Mouse (Mus musculus) stomach, postnatal 0 days (tissue): ENCODE measurements around the gene Ccdc91. TPM values are rescaled to one million over a fixed set of nuclear protein-coding genes. Genes with fewer than 3 reads are reported as not detected.

Experiments used
- ATAC-seq: fragments of 200-750 bp; cut with Nextera tagmentation; 2 replicates; pipeline ENCODE4 v1.8.0; 2017; ENCODE audit not compliant: low FRiP score, low TSS enrichment
- DNase-seq: peaks from one replicate; pipeline ENCODE4 v3.0.0-alpha.2; 2016; ENCODE audit warnings: low spot score
- H3K27ac ChIP-seq: fragments of 300-500 bp; sonication (generic); replicated peaks from 2 replicates; pipeline ENCODE4 v1.5.1; 2014; ENCODE audit warnings: mild to moderate bottlenecking, control low read depth
- H3K27me3 ChIP-seq: fragments of 300-500 bp; sonication (generic); 2 replicates; pipeline ENCODE4 v1.6.1; 2014; ENCODE audit warnings: low read length; ENCODE audit not compliant: control insufficient read depth, insufficient read depth
- H3K36me3 ChIP-seq: fragments of 300-500 bp; sonication (generic); 2 replicates; pipeline ENCODE4 v1.6.1; 2014; ENCODE audit warnings: low read length, mixed read lengths; ENCODE audit not compliant: control insufficient read depth, insufficient read depth
- H3K4me1 ChIP-seq: fragments of 300-500 bp; sonication (generic); replicated peaks from 2 replicates; pipeline ENCODE4 v1.6.1; 2014; ENCODE audit warnings: antibody characterized with exemption; ENCODE audit not compliant: control insufficient read depth, insufficient read depth
- H3K4me2 ChIP-seq: fragments of 300-500 bp; sonication (generic); replicated peaks from 2 replicates; pipeline ENCODE4 v1.6.1; 2014; ENCODE audit warnings: low read depth, mild to moderate bottlenecking, control low read depth, moderate library complexity
- H3K4me3 ChIP-seq: fragments of 300-500 bp; sonication (generic); 2 replicates; pipeline ENCODE4 v1.5.1; 2014; ENCODE audit warnings: low read depth, low read length, control low read depth
- H3K9ac ChIP-seq: fragments of 300-500 bp; sonication (generic); 2 replicates; pipeline ENCODE4 v1.6.1; 2014; ENCODE audit warnings: mild to moderate bottlenecking, low read length, control low read depth, mixed read lengths
- H3K9me3 ChIP-seq: fragments of 300-500 bp; sonication (generic); 2 replicates; pipeline ENCODE4 v1.6.1; 2016; ENCODE audit warnings: low read length; ENCODE audit not compliant: control insufficient read depth
- CTCF ChIP-seq: IDR thresholded peaks from 2 replicates; pipeline ENCODE4 v1.5.1; 2016; ENCODE audit warnings: antibody characterized with exemption, low read depth, mild to moderate bottlenecking, moderate library complexity
- EP300 ChIP-seq: optimal IDR thresholded peaks from 2 replicates; pipeline ENCODE3; 2016; ENCODE audit warnings: antibody characterized with exemption
- WGBS: fragments of 180-500 bp; shearing (Covaris S2); extraction: QIAGEN DNeasy Blood & Tissue Kit; methylation state at CpG from one replicate; pipeline ENCODE4 v1.1.7; 2014; 5-methylcytosine and 5-hydroxymethylcytosine counted together
- polyA plus RNA-seq: library from polyadenylated mRNA; unstranded; fragments of >200 nt; fragmentation: Nextera tagmentation; extraction: Ambion mirVana; gene quantifications from 2 replicates; pipeline ENCODE4 v1.2.1, GENCODE M21; 2015

Gene Ccdc91
- polyA plus RNA-seq, 1 experiment from 2014 or later, result 16.2 TPM

DNA sequence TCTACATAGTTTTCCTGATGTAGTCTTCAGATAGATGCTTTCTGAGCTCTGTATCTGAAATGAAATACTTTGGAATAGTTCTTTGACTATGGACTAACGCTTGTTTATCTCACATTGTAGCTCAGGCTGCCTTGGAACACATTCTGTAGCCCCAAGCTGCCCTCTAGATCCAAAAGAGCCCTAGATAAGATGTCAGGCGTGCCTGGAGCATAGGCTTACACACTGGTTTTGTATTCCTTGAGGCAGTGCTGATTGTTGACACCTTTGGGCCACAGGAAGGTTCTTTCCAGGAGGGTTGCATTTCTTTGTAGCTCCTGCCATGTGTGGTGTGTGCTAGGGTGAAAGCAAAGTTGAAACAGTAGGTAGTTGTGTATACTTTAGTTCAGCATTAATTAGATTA lies 139.7 kb downstream of the Ccdc91 start:
- Histone ChIP-seq H3K4me3 (no peak overlapping the region), H3K9me3 (no peaks in the 10 kb centered on the region), H3K27ac (no peak overlapping the region), H3K9ac (no peak overlapping the region), H3K36me3 (no peaks in the 10 kb centered on the region), H3K4me1 (no peaks in the 10 kb centered on the region), H3K4me2 (no peak overlapping the region), H3K27me3 (no peaks in the 10 kb centered on the region)
- ATAC-seq, result no peak
- WGBS, result 73% methylated on average over 2 of the region's 2 CpGs
- no peak for DNase-seq
- no peak for TF ChIP-seq EP300
- TF ChIP-seq CTCF, result no peak

DNA sequence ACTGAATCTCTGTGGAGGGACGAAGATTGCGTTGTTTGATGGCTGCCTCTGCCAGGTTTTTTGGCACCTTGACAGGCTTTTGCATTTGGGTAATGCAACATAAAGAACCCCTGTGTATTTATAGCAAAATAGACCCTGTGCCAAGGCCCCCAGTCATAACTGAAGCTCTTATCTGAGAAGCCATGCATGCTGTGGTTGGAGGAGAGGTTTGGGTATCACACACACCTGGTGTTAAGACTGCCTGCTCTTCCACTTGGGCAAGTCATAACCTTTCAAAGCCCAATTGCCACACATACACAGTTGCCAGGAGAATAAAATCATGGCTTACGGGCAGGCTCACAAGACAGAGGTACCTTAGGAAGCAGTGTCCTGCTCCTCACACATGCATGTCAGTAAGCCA lies 147.5 kb downstream of the Ccdc91 start:
- DNase-seq (no peak), ATAC-seq (no peak)
- no peak overlapping the region for H3K9ac ChIP-seq
- H3K9me3 ChIP-seq, result no peaks in the 10 kb centered on the region
- no peak overlapping the region for H3K4me2 ChIP-seq
- no peaks in the 10 kb centered on the region for H3K4me1 ChIP-seq
- H3K27me3 ChIP-seq, result no peaks in the 10 kb centered on the region
- TF ChIP-seq CTCF (no peak), EP300 (no peak)
- no peak overlapping the region for H3K27ac ChIP-seq
- no peaks in the 10 kb centered on the region for H3K36me3 ChIP-seq
- WGBS, result 90% methylated on average over 3 of the region's 3 CpGs
- no peak overlapping the region for H3K4me3 ChIP-seq

DNA sequence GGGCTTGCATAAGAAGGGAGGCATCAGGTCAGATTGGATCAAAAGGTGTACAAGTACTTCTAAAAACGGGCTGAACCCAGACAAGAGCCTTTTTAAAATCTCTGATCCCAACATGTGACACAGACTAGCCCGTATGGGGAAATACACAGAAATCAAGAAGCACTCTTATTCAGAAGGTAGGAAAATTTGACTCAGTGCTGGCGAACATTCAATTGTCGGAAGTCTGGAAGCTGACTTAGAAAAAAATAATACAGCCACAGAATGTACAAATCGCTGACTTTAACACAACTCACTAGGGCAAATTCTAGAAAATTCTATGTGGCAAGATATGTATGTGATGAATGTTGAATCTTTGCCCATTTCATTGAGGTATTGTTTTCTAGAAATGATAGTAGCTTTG lies 160.8 kb downstream of the Ccdc91 start:
- no peak for ATAC-seq

DNA sequence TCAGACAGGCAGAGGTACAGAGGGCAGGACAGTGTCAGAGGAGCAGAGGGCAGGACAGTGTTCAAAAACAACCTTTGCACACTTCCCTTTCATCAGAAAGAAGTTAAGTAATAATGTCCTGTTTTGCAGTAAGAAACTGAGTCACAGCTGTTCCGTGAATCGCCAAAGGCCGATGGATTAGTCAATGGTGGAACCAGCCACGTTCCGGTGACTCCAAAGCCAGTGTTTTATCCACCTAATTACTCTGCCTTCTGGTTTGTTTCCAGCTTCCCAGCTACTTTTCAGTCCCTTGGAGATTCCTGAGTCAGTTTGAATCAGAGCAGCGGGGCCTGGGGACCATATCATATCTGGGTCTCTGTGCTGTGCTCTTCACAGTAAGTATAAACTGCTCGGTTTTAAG lies 168.2 kb downstream of the Ccdc91 start:
- H3K4me2 ChIP-seq, result no peak overlapping the region
- no peaks in the 10 kb centered on the region for H3K36me3 ChIP-seq
- H3K9ac ChIP-seq, result no peak overlapping the region
- ATAC-seq, result no peak
- 80% methylated on average over 7 of the region's 7 CpGs for WGBS
- no peaks in the 10 kb centered on the region for H3K9me3 ChIP-seq
- DNase-seq, result no peak
- H3K4me3 ChIP-seq, result no peak overlapping the region
- TF ChIP-seq CTCF, result no peak
- TF ChIP-seq EP300, result no peak
- no peaks in the 10 kb centered on the region for H3K27me3 ChIP-seq
- no peak overlapping the region for H3K27ac ChIP-seq
- H3K4me1 ChIP-seq, result no peaks in the 10 kb centered on the region

More for the DNA sequence above, 160.8 kb downstream of the Ccdc91 start:
- no peaks in the 10 kb centered on the region for H3K36me3 ChIP-seq
- no peak overlapping the region for H3K4me2 ChIP-seq
- H3K4me1 ChIP-seq, result no peaks in the 10 kb centered on the region
- no peak overlapping the region for H3K9ac ChIP-seq
- no peak for DNase-seq
- 82% methylated on average over 5 of the region's 5 CpGs for WGBS
- no peak for TF ChIP-seq EP300
- TF ChIP-seq CTCF, result no peak
- H3K4me3 ChIP-seq, result no peak overlapping the region
- no peaks in the 10 kb centered on the region for H3K27me3 ChIP-seq
- no peak overlapping the region for H3K27ac ChIP-seq
- H3K9me3 ChIP-seq, result no peaks in the 10 kb centered on the region

DNA sequence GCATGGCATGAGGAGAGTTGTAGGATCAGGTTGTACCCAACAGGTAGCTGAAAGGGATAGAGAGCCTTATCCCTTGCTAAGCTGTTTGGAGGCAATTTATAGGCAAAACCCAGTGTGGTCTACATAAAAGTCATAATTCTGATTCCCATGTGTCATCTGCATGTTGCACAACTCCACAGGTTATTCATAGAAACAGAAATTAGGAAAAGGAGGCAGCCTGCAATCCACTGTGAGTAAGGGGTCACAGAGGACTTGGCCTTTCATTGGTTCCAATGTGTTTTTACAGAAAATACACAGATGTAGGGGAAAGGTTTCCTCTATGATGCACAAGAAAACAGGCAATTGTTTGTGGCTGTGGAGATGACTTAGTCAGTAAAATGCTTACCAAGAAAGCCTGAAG lies 168.8 kb downstream of the Ccdc91 start:
- H3K27me3 ChIP-seq, result no peaks in the 10 kb centered on the region
- DNase-seq (no peak), ATAC-seq (no peak)
- no peak overlapping the region for H3K9ac ChIP-seq
- no peaks in the 10 kb centered on the region for H3K36me3 ChIP-seq
- TF ChIP-seq CTCF (no peak), EP300 (no peak)
- no peak overlapping the region for H3K27ac ChIP-seq
- no peak overlapping the region for H3K4me2 ChIP-seq
- no peaks in the 10 kb centered on the region for H3K4me1 ChIP-seq
- H3K4me3 ChIP-seq, result no peak overlapping the region
- no peaks in the 10 kb centered on the region for H3K9me3 ChIP-seq

DNA sequence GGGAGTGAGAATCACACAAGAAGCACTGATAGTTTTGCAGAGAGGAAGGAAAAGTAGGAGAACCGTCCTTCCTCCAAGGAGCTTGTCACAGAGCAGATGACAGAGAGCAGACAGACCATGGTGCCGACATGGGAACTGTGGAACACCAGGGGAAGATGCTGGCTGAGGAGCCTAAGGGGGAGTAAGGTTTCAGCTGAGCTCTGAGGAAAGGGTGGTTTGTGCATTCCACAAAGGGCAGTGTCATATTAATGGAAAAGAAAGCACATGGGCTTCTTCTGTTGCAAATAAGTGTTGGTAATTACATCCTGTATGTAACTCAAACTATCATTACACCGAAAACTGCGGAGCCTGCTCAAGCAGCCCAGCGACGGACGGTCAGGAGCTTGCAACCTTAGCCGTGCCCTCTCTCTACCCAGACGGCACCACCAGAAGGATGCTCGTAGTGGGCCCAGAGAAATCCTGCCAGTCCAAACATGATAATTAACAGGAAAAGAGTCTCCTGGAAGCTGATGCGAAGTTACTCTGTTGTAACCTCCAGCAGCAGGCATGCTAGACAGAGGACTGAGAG lies 170.9 kb downstream of the Ccdc91 start:
- no peak overlapping the region for H3K9ac ChIP-seq
- no peak overlapping the region for H3K4me3 ChIP-seq
- H3K27ac ChIP-seq, result no peak overlapping the region
- ATAC-seq (no peak), DNase-seq (no peak)
- H3K4me2 ChIP-seq, result no peak overlapping the region
- no peaks in the 10 kb centered on the region for H3K36me3 ChIP-seq
- WGBS, result 69% methylated on average over 11 of the region's 11 CpGs
- TF ChIP-seq CTCF (no peak), EP300 (no peak)
- no peaks in the 10 kb centered on the region for H3K9me3 ChIP-seq
- no peaks in the 10 kb centered on the region for H3K27me3 ChIP-seq
- no peaks in the 10 kb centered on the region for H3K4me1 ChIP-seq
